Mouse (Mus musculus): ENCODE data around the gene Smpx. TPM values are rescaled to one million over a fixed set of nuclear protein-coding genes. Genes with fewer than 3 reads are reported as not detected.

Smpx gene
- total RNA-seq, 2 experiments from 2014 or later = not detected

Other genes starting within 250 kb of the Smpx start
- gene Sms, start 206.6 kb upstream of the Smpx start, total RNA-seq (2015; ENCODE audit: low replicate concordance) = 6.7 and 11.5 TPM in 2 replicates
- gene Sms, start 206.6 kb upstream of the Smpx start, total RNA-seq (2017; ENCODE audit: low replicate concordance) = 9.2 and 10.9 TPM in 2 replicates
- 0.63 TPM in 1 of 2 replicates, not detected in the other for gene Yy2, start 129.9 kb upstream of the Smpx start, total RNA-seq (2015; ENCODE audit: low replicate concordance)
- gene Yy2, start 129.9 kb upstream of the Smpx start, total RNA-seq (2017; ENCODE audit: low replicate concordance) = 0.28 TPM in 1 of 2 replicates, not detected in the other
- 3.3 and 4.8 TPM in 2 replicates for gene Mbtps2, start 100.2 kb upstream of the Smpx start, total RNA-seq (2015; ENCODE audit: low replicate concordance)
- 2.8 and 6.0 TPM in 2 replicates for gene Mbtps2, start 100.2 kb upstream of the Smpx start, total RNA-seq (2017; ENCODE audit: low replicate concordance)
- not detected in 2 replicates for gene Klhl34, start 119.5 kb downstream of the Smpx start, total RNA-seq (2015; ENCODE audit: low replicate concordance)
- not detected in 2 replicates for gene Klhl34, start 119.5 kb downstream of the Smpx start, total RNA-seq (2017; ENCODE audit: low replicate concordance)

All from erythroblast, adult 5-6 weeks (primary cell).